In genomic region chr6:29214776-29215175, GRCm38 (mm10) we compare ENCODE assay signal across 9 mouse cellular contexts. TPM values are rescaled to one million over a fixed set of nuclear protein-coding genes. Genes with fewer than 3 reads are reported as not detected.
DNase-seq lines count a peak whose midpoint lies in the region; ATAC-seq and TF ChIP-seq lines count a peak whose summit lies in the region.
"Had no signal": no experiment of that assay in that cellular context is flagged by ENCODE, and none has a peak within 500 bp of the region (broad histone marks: within the 10 kb centered on the region; RNA-seq: fewer than 3 reads in every experiment).

No protein-coding gene starts in this region.

- no peak for TF ChIP-seq CTCF in spleen, adult 2 months (IDR thresholded peaks at IDR 0.05; ENCODE audit: extremely low read depth, insufficient read depth, insufficient read length, insufficient replicate concordance)

- H3K9ac ChIP-seq in forebrain, embryonic 16.5 days (replicated peaks; ENCODE audit: low read depth, low read length) = no peak overlapping the region

- no peaks in the 10 kb centered on the region for H3K9me3 ChIP-seq in forebrain, embryonic 10.5 days
- no peaks in the 10 kb centered on the region for H3K9me3 ChIP-seq in forebrain, embryonic 16.5 days (ENCODE audit: control insufficient read depth, low read length)

- no peaks in the 10 kb centered on the region for H3K36me3 ChIP-seq in forebrain, embryonic 10.5 days (replicated peaks)
- no peaks in the 10 kb centered on the region for H3K36me3 ChIP-seq in forebrain, embryonic 16.5 days (ENCODE audit: control insufficient read depth, insufficient read depth)
- no peaks in the 10 kb centered on the region for H3K36me3 ChIP-seq in spleen, adult 2 months (ENCODE audit: control insufficient read depth, insufficient read depth, low read length)

- DNase-seq in forebrain, embryonic 10.5 days (ENCODE audit: extremely low spot score, low spot score) = no peak
- no peak for DNase-seq in spleen, adult 2 months (ENCODE audit: low read depth in 1 of 2, low spot score in 2 of 2)
- DNase-seq in spleen, adult 18-20 months = no peak
- DNase-seq in lung, postnatal 14 days = peak; percentile 35
- DNase-seq in yolk sac, embryonic 10.5 days (ENCODE audit: low spot score) = no peak
- no peak for DNase-seq in layer of hippocampus, adult 8-10 months (ENCODE audit: low spot score in 2 of 2)
- no peak for DNase-seq in Muller cell, postnatal 12 days (ENCODE audit: inconsistent ontology term)

- TF ChIP-seq POLR2A in spleen, adult 2 months (IDR thresholded peaks at IDR 0.05; ENCODE audit: low read depth, low read length) = no peak

- H3K27me3 ChIP-seq in forebrain, embryonic 10.5 days (ENCODE audit: poor library complexity, severe bottlenecking) = peaks cover 42% of the 10 kb centered on the region
- peaks cover 10% of the 10 kb centered on the region for H3K27me3 ChIP-seq in forebrain, embryonic 16.5 days (replicated peaks; ENCODE audit: control insufficient read depth, insufficient read depth, low read length)
- H3K27me3 ChIP-seq in spleen, adult 2 months (ENCODE audit: control insufficient read depth, insufficient read depth, low read length) = no peaks in the 10 kb centered on the region

- H3K4me1 ChIP-seq in forebrain, embryonic 10.5 days = peaks cover 62% of the 10 kb centered on the region
- H3K4me1 ChIP-seq in forebrain, embryonic 16.5 days (replicated peaks; ENCODE audit: control insufficient read depth, insufficient read depth, low read length) = peaks cover 45% of the 10 kb centered on the region
- H3K4me1 ChIP-seq in spleen, adult 2 months (ENCODE audit: control insufficient read depth, insufficient read depth, insufficient read length) = peaks cover 9% of the 10 kb centered on the region

- peak overlapping the region; percentile 81 for H3K4me3 ChIP-seq in forebrain, embryonic 10.5 days
- no peak overlapping the region for H3K4me3 ChIP-seq in forebrain, embryonic 16.5 days (replicated peaks; ENCODE audit: low read length)
- H3K4me3 ChIP-seq in spleen, adult 2 months (ENCODE audit: extremely low read depth, insufficient read depth, insufficient read length) = no peak overlapping the region

- 23% methylated on average over 5 of the region's 5 CpGs for whole genome bisulfite sequencing in forebrain, embryonic 10.5 days
- WGBS in forebrain, embryonic 16.5 days = 36% methylated on average over 5 of the region's 5 CpGs
- WGBS in spleen, adult 2 months = 13% methylated on average over 5 of the region's 5 CpGs

- H3K27ac ChIP-seq in forebrain, embryonic 10.5 days = peak overlapping the region; percentile 58; the same call in 1 of the 2 replicates
- H3K27ac ChIP-seq in forebrain, embryonic 16.5 days (ENCODE audit: low read length) = no peak overlapping the region
- peak overlapping the region; percentile 70; the same call in 1 of the 2 replicates for H3K27ac ChIP-seq in spleen, adult 2 months (ENCODE audit: insufficient read depth, low read length)

- ATAC-seq in forebrain, embryonic 16.5 days = no peak

- no peak overlapping the region for H3K4me2 ChIP-seq in forebrain, embryonic 16.5 days (ENCODE audit: low read length)

RNA-seq across cellular contexts. Expression of gene Impdh1, which starts 1.4 kb away (rescaled TPM):
- polyA plus RNA-seq in forebrain, embryonic 10.5 days (2016; fragmentation: Nextera tagmentation; extraction: Ambion mirVana) = 39.6 and 39.7 TPM in 2 replicates
- polyA plus RNA-seq in forebrain, embryonic 16.5 days (2015; fragmentation: Nextera tagmentation; extraction: Ambion mirVana) = 63.3 and 74.5 TPM in 2 replicates
- polyA plus RNA-seq in spleen, adult 2 months (2012; rRNA removed) = 40.7 and 46.7 TPM in 2 replicates
- 10 to 100 TPM; 36.4 to 45.0 (median 41.1) TPM for total RNA-seq in layer of hippocampus, adult 8-10 months (2022)

RNA-seq across cellular contexts. Expression of gene Prrt4, which starts 35.4 kb away (rescaled TPM):
- polyA plus RNA-seq in forebrain, embryonic 10.5 days (2016; fragmentation: Nextera tagmentation; extraction: Ambion mirVana) = 1.3 and 1.8 TPM in 2 replicates
- 4.6 and 6.1 TPM in 2 replicates for polyA plus RNA-seq in forebrain, embryonic 16.5 days (2015; fragmentation: Nextera tagmentation; extraction: Ambion mirVana)
- 0.20 and 0.25 TPM in 2 replicates for polyA plus RNA-seq in spleen, adult 2 months (2012; rRNA removed)
- 1 to 10 TPM; 2.6 to 3.5 (median 3.0) TPM for total RNA-seq in layer of hippocampus, adult 8-10 months (2022)
- total RNA-seq: common myeloid progenitor, adult 5-6 weeks had no signal

RNA-seq across cellular contexts. Expression of gene Rbm28, which starts 50.0 kb away (rescaled TPM):
- polyA plus RNA-seq in forebrain, embryonic 10.5 days (2016; fragmentation: Nextera tagmentation; extraction: Ambion mirVana) = 53.8 and 58.1 TPM in 2 replicates
- 40.0 and 49.6 TPM in 2 replicates for polyA plus RNA-seq in forebrain, embryonic 16.5 days (2015; fragmentation: Nextera tagmentation; extraction: Ambion mirVana)
- 3.6 and 4.2 TPM in 2 replicates for polyA plus RNA-seq in spleen, adult 2 months (2012; rRNA removed)
- total RNA-seq in layer of hippocampus, adult 8-10 months (2022) = 10 to 100 TPM; 38.0 to 52.6 (median 44.6) TPM

RNA-seq across cellular contexts. Expression of gene Hilpda, which starts 57.5 kb away (rescaled TPM):
- 36.2 and 37.2 TPM in 2 replicates for polyA plus RNA-seq in forebrain, embryonic 10.5 days (2016; fragmentation: Nextera tagmentation; extraction: Ambion mirVana)
- polyA plus RNA-seq in forebrain, embryonic 16.5 days (2015; fragmentation: Nextera tagmentation; extraction: Ambion mirVana) = 47.5 and 48.4 TPM in 2 replicates
- 11.3 and 12.9 TPM in 2 replicates for polyA plus RNA-seq in spleen, adult 2 months (2012; rRNA removed)
- total RNA-seq in layer of hippocampus, adult 8-10 months (2022) = 1 to 10 TPM; 4.9 to 9.0 (median 6.6) TPM
